Mouse (Mus musculus) mouse embryonic stem cell (cell line): ENCODE data around the gene Olfr191.
"Not testable (repeated sequence)": the region's sequence is repeated elsewhere in the genome, so short reads cannot be mapped to it uniquely, and the experiment has no call there.

Experiments
- in situ Hi-C, 2 experiments: fragments of 300-500 bp; cut with MboI; formaldehyde crosslinking; loops; 1 replicate in 1 of 2; 3 replicates in 1 of 2; pipeline ENCODE4 v1.14.3; 2019 to 2020; ENCODE audit warnings: low sequenced_read_pairs in 2 of 2, low pct_unique_long_range_greater_than_20kb in 1 of 2, mixed read lengths in 1 of 2; ENCODE audit not compliant: unreplicated experiment in 1 of 2

Olfr191 gene

DNA sequence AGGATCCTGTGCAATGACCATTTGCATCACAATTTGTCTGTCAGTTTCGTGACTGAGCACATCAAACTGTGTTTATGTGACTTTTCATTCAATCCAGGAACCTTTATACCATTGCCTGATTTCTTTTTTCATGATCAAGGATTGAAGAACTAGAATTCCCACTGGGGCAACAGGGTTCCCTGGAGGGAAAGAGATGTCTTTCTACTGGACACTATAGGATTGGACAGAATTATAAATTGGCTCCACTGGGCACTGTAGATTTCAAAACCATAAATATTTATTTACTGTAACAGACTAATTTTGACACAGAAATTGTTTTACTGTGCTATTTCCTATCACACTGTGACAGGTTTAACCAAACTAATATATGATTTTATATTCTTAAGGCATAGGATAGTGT is at the start of gene Olfr191:
Gene Olfr191 (minus strand): TSS at position 101 of the 400 bp plus-strand sequence.
- in situ Hi-C loops, result not testable (repeated sequence)

DNA sequence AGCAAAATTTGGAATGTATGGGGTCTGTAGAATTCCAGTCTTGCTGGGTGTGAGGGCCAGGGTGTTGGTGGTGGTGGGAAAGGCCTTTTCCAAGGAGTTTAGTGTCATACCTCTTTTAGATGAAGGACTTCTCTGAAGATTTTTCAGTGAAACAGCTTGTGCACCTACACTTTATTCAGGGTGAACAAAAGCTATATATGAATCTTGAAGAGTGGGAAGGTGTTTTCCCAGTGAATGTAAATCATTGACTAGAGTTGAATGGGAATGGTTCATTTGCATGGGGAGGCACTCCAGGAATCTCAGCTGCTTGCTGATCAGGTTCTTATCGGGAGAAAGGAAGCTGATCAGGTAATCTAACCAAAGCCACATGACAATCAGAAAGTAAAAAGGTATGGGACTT is 41.1 kb upstream of the Olfr191 start:
- in situ Hi-C loops, result no loop called here

DNA sequence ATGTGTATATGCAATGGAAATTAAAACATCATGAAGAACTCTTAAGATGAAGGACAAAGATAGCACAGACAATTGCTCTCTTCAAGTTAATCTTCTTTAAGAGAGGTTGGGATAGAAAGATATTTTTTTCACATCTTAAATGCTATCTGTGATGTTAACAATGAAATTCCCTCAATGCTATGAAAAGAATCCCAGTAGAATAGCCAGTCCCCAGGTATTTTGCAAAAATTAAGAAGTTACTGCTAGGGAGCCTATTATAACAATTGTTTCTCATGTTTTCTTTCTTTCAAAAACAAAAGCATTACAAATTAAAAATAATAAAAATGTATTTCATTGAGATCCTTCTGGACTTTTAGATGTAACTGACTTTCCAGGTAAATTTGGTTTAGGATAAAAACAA is 31.3 kb upstream of the Olfr191 start, which contains the start of gene Olfr194:
Gene Olfr194 (minus strand): TSS at position 101 of the 400 bp plus-strand sequence.
- in situ Hi-C loops, result no loop called here

DNA sequence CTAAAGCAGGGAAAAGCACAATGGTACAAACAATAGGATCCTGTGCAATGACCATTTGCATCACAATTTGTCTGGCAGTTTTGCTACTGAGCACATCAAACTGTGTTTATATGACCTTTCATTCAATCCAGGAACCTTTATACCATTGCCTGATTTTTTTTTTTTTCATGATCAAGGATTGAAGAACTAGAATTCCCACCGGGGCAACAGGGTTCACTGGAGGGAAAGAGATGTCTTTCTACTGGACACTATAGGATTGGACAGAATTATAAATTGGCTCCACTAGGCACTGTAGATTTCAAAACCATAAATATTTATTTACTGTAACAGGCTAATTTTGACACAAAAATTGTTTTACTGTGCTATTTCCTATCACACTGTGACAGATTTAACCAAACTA is 22.2 kb upstream of the Olfr191 start, which contains the start of gene Olfr193:
Gene Olfr193 (minus strand): TSS at position 101 of the 400 bp plus-strand sequence.
- in situ Hi-C loops, result no loop called here

DNA sequence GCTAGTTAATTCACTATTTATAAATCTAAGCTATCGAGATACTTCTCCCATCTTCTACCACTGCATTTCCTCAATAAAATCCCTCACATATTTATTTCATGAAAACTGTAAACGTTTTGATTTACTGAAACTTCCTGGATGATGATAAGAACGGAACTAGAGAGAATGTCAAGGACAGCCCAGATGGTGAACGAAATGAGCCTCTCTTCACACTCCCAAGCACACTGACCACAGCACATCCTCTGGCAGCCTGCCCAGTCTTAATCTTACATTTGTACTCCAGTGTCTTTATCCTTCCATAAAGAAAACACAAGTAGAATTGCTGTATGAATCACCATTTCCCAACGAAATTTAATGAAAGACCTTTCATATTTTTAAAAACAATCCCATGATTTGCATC is 18.9 kb upstream of the Olfr191 start:
- in situ Hi-C loops, result not testable (repeated sequence)

- in situ Hi-C loops, result no loop called here
Observed at GRCm38 (mm10) chr16:59105312-59105711, 15.7 kb upstream of the Olfr191 start.

- in situ Hi-C loops, result not testable (repeated sequence)
Observed at GRCm38 (mm10) chr16:59081113-59081512, 8.5 kb downstream of the Olfr191 start.

DNA sequence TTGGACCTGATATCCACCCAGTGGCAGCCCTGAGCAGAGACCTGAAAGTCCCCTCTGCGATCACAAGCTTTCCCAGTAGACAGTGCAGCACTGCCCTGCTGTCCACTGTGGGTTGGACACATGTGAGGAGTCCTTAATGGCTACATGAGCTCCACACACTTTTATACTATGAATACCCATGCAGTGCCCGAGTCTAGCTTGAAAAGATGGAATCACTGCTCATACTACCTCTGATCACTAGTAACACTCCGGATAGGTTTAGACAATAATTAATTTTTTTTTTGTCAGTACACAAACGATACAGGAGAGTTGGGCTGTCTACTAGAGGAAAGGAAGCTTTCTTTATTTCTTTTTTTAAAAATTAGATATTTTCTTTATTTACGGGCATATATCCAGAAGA is 11.7 kb downstream of the Olfr191 start, which contains the start of gene Olfr190:
Gene Olfr190 (minus strand): TSS at position 101 of the 400 bp plus-strand sequence.
- in situ Hi-C loops, result no loop called here

- in situ Hi-C loops, result no loop called here
Observed at GRCm38 (mm10) chr16:59073520-59073919, 16.1 kb downstream of the Olfr191 start.

DNA sequence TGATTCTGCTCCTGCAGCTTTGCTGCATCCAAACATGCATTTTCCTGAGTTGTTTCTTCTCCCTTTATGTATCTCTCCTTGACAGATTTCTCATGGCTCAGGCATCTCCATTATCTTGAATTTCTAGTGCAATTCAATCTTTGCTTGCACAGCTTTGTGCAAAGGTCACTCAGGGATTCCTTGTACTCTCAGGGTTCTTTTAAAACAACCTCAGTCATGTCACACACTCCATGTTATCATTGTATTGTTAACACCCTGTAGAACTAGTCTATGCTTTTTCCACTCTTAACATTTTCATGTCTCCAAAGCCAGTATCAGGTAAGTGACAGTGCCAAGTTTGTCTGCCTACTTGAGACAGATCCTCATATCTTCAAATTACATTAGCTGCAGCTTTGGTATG is 17.9 kb downstream of the Olfr191 start:
- in situ Hi-C loops, result no loop called here

DNA sequence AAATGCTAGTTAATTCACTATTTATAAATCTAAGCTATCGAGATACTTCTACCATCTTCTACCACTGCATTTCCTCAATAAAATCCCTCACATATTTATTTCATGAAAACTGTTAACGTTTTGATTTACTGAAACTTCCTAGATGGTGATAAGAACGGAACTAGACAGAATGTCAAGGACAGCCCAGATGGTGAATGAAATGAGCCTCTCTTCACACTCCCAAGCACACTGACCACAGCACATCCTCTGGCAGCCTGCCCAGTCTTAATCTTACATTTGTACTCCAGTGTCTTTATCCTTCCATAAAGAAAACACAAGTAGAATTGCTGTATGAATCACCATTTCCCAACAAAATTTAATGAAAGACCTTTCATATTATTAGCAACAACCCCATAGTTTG is 27.2 kb downstream of the Olfr191 start:
- in situ Hi-C loops, result not testable (repeated sequence)

GRCm38 (mm10) chr16:59049286-59049685 is 40.3 kb downstream of the Olfr191 start:
- in situ Hi-C loops, result not testable (repeated sequence)

DNA sequence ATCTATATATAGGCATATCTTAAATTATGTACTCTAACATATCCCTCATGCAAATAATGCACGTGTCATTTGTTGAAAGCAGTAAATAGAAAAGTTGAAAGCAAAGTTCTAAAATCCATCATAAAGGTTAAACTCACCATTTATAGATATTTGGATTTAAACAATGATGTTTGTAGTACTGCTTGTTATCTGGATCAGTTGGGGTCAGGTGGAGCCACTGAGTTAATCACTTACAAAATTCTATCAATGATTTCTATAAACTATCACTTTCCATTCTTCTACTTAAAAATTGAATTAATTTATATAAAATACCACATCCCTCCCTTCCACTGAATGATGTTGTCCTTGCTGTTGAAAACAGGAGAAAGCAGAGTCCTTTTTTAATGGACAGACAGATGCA is 40.8 kb downstream of the Olfr191 start:
- in situ Hi-C loops, result no loop called here

DNA sequence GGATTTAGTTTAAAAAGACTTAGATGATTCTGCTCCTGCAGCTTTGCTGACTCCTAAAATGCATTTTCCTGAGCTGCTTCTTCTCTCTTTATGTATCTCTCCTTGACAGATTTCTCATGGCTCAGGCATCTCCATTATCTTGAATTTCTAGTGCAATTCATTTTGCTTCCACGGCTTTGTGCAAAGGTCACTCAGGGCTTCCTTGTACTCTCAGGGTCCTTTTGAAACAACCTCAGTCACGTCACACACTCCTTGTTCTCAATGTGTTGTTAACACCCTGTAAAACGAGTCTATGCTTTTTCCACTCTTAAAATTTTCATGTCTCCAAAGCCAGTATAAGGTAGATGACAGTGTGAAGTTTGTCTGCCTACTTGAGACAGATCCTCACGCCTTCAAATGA is 42.0 kb downstream of the Olfr191 start:
- in situ Hi-C loops, result no loop called here

DNA sequence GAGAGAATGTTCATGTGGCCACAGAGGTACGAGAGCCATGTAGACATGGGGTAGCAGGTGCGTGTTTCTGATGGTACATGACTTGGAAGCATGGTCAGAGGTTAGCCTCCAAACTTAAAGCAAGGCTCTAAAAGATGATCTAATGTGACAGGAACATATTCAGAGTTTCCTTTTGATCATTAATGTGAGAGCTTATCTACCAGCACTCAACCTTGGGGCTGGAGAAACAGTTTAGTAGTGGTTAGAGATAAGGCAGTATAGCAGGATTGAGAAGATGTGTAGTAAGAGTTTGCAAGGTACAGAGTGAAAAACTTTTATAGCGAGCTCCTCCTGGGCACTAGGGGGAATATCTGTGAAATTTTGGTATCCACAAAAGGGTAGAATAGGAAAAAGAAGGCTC is 43.8 kb downstream of the Olfr191 start:
- in situ Hi-C loops, result no loop called here

DNA sequence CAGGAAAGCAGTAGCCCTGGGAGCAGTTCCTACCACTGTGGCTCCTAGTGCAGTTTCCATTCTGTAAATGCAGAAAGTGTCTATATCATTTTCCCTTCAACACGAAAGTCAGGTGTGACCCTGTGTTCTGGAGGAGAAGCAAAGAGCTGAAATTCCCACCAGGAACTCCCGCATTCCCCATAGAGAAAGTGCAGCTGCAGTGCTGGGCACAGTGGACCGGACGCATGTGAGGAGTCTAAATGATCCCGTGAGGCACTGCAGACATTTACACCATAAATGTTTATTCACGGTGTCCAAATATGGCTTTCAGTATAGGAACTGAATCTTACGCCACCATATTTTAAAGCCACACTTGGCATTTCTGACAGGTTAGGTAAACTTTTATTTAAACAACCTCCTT is 49.9 kb downstream of the Olfr191 start, which contains the start of gene Olfr187:
Gene Olfr187 (minus strand): TSS at position 58 of the 400 bp plus-strand sequence.
- in situ Hi-C loops, result no loop called here
